Mouse (Mus musculus) liver, adult (tissue): ENCODE results near the gene Ceacam19.

Experiments used
- GATA4 ChIP-seq: IDR thresholded peaks from 2 replicates; pipeline ENCODE4 v1.6.1; 2014; ENCODE audit warnings: mild to moderate bottlenecking, low read length; ENCODE audit not compliant: insufficient replicate concordance

Ceacam19 gene

GRCm38 (mm10) chr7:19887849-19888248 is at the start of gene Ceacam19:
Gene Ceacam19 (minus strand): TSS chr7:19887965.
- TF ChIP-seq GATA4 = no peak

GRCm38 (mm10) chr7:19937229-19937821 is 49.6 kb upstream of the Ceacam19 start:
- no peak for TF ChIP-seq GATA4

- TF ChIP-seq GATA4 = no peak
These were observed 48.2 kb upstream of the Ceacam19 start for GRCm38 (mm10) chr7:19935961-19936360.

GRCm38 (mm10) chr7:19935171-19935751 is 47.5 kb upstream of the Ceacam19 start:
- no peak for TF ChIP-seq GATA4

- TF ChIP-seq GATA4 = no peak
These were observed 45.4 kb upstream of the Ceacam19 start for GRCm38 (mm10) chr7:19932877-19933809.

GRCm38 (mm10) chr7:19932133-19932876 is 44.5 kb upstream of the Ceacam19 start:
- TF ChIP-seq GATA4 = no peak

- TF ChIP-seq GATA4 = no peak
These were observed 40.7 kb upstream of the Ceacam19 start for GRCm38 (mm10) chr7:19928486-19928885.

- peak; percentile 53; the same call in 1 of the 2 replicates for TF ChIP-seq GATA4
These were observed 39.2 kb upstream of the Ceacam19 start for GRCm38 (mm10) chr7:19926849-19927480.

GRCm38 (mm10) chr7:19925376-19925775 is 37.6 kb upstream of the Ceacam19 start:
- TF ChIP-seq GATA4 = no peak

- no peak for TF ChIP-seq GATA4
These were observed 36.0 kb upstream of the Ceacam19 start for GRCm38 (mm10) chr7:19923797-19924196.

- TF ChIP-seq GATA4 = no peak
These were observed 35.6 kb upstream of the Ceacam19 start for GRCm38 (mm10) chr7:19923354-19923753.

- peak; percentile 96; the same call in 1 of the 2 replicates for TF ChIP-seq GATA4
These were observed 32.9 kb upstream of the Ceacam19 start, which contains the start of gene Pvr for GRCm38 (mm10) chr7:19920506-19921261. Gene Pvr (minus strand): TSS chr7:19921160.

- no peak for TF ChIP-seq GATA4
These were observed 32.4 kb upstream of the Ceacam19 start for GRCm38 (mm10) chr7:19920166-19920505.

- TF ChIP-seq GATA4 = no peak
These were observed 26.8 kb upstream of the Ceacam19 start for GRCm38 (mm10) chr7:19914558-19914957.
